Mouse (Mus musculus): ENCODE measurements around the gene Ppp2r1b. TPM values are rescaled to one million over a fixed set of nuclear protein-coding genes. Genes with fewer than 3 reads are reported as not detected.

The Ppp2r1b gene
- total and polyA plus RNA-seq, 3 experiments: 39.6 to 66.6 (median 42.1) TPM

DNA sequence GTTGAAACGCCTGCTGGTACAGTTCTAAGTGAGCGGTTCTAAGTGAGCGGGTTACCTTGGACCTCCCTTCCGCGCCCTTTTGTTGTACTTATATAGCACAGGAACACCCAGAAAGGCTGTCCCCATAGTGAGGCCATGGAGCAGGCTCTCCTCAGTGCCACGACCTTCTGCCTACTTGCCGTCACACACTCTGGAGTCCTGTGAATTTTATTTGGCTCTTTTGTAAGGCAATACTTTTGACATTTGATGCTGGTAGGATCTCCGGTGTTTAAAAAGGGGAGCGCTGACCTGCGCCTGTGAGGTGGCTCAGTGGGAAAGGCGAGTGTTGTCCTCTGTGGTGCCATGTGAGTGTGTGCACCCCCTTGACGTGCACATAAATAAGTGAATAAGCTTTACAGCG is 36.0 kb upstream of the Ppp2r1b start:
- in situ Hi-C loops (cut with MboI; ENCODE audit: low pct_ligation_motif_present, low pct_unique_long_range_greater_than_20kb, low sequenced_read_pairs): no loop called here
- peaks cover 34 to 90% of the 10 kb centered on the region in 2 experiments for H3K36me3 ChIP-seq (replicated peaks in 1 of 2; ENCODE audit: control insufficient read depth in 1 of 2, insufficient read depth in 1 of 2, low read length in 1 of 2)
- DNase-seq (ENCODE audit: extremely low read depth): no peak
- H3K9ac ChIP-seq (ENCODE audit: insufficient read depth, low read depth): no peak overlapping the region
- no peaks in the 10 kb centered on the region for H3K4me1 ChIP-seq (ENCODE audit: control insufficient read depth in 1 of 2, insufficient read depth in 2 of 2)
- H3K79me2 ChIP-seq (replicated peaks; ENCODE audit: control insufficient read depth, extremely low read depth, insufficient read depth, poor library complexity, severe bottlenecking): no peaks in the 10 kb centered on the region
- TF ChIP-seq CHD2 (IDR thresholded peaks at IDR 0.05; ENCODE audit: low read length) (no peak), NRF1 (IDR thresholded peaks at IDR 0.05; ENCODE audit: low read depth, low read length) (no peak), MYC (IDR thresholded peaks at IDR 0.05; ENCODE audit: low read depth, low read length) (no peak), GABPA (IDR thresholded peaks at IDR 0.05; ENCODE audit: insufficient replicate concordance, low read depth, low read length) (no peak), USF2 (conservative IDR thresholded peaks at IDR 0.05; ENCODE audit: low read depth, low read length) (no peak), HCFC1 (IDR thresholded peaks at IDR 0.05; ENCODE audit: low read depth, low read length) (no peak), KAT2A (IDR thresholded peaks at IDR 0.05; ENCODE audit: insufficient replicate concordance, low read length) (no peak), RAD21 (IDR thresholded peaks at IDR 0.05; ENCODE audit: low read depth, low read length) (no peak), PAX5 (IDR thresholded peaks at IDR 0.05; ENCODE audit: low read length) (no peak), MAZ (IDR thresholded peaks at IDR 0.05; ENCODE audit: low read depth, low read length) (no peak), ZMIZ1 (IDR thresholded peaks at IDR 0.05; ENCODE audit: low read depth, low read length) (no peak), SMC3 (IDR thresholded peaks at IDR 0.05; ENCODE audit: low read depth, low read length) (no peak), IRF4 (IDR thresholded peaks at IDR 0.05; ENCODE audit: low read depth, low read length) (no peak), TCF12 (IDR thresholded peaks at IDR 0.05; ENCODE audit: low read depth, low read length) (no peak), E2F4 (IDR thresholded peaks at IDR 0.05; ENCODE audit: insufficient replicate concordance, low read depth, low read length) (no peak)
- no peak overlapping the region for H3K4me2 ChIP-seq (ENCODE audit: insufficient read depth, low read depth, poor library complexity, severe bottlenecking)
- no peaks in the 10 kb centered on the region for H3K27me3 ChIP-seq (replicated peaks)
- H3K4me3 ChIP-seq (replicated peaks in 1 of 3; ENCODE audit: low read depth in 2 of 3, low read length in 2 of 3, poor library complexity in 1 of 3): no peak overlapping the region
- dilution Hi-C loops (cut with MboI; ENCODE audit: extremely low pct_ligation_motif_present, extremely low pct_unique_long_range_greater_than_20kb, low sequenced_read_pairs): no loop called here
- H3K9me3 ChIP-seq (replicated peaks; ENCODE audit: low read length): no peaks in the 10 kb centered on the region
- H3K27ac ChIP-seq (ENCODE audit: insufficient read depth, low read depth): no peak overlapping the region

GRCm38 (mm10) chr9:50811187-50811586 is 33.9 kb upstream of the Ppp2r1b start:
- H3K4me3 ChIP-seq (replicated peaks in 1 of 3; ENCODE audit: low read depth in 2 of 3, low read length in 2 of 3, poor library complexity in 1 of 3): no peak overlapping the region
- TF ChIP-seq PAX5 (IDR thresholded peaks at IDR 0.05; ENCODE audit: low read length) (no peak), TCF12 (IDR thresholded peaks at IDR 0.05; ENCODE audit: low read depth, low read length) (no peak), USF1 (IDR thresholded peaks at IDR 0.05; ENCODE audit: low read depth, low read length) (no peak), JUND (conservative IDR thresholded peaks at IDR 0.05; ENCODE audit: low read depth, low read length) (no peak), NRF1 (IDR thresholded peaks at IDR 0.05; ENCODE audit: low read depth, low read length) (no peak), CHD1 (IDR thresholded peaks at IDR 0.05; ENCODE audit: low read depth, low read length) (no peak), ZC3H11A (IDR thresholded peaks at IDR 0.05; ENCODE audit: low read depth, low read length) (no peak), RAD21 (IDR thresholded peaks at IDR 0.05; ENCODE audit: low read depth, low read length) (no peak), JUN (IDR thresholded peaks at IDR 0.05; ENCODE audit: insufficient read depth, low read depth, low read length) (no peak), TBP (conservative IDR thresholded peaks at IDR 0.05; ENCODE audit: low read depth, low read length) (no peak), MAZ (IDR thresholded peaks at IDR 0.05; ENCODE audit: low read depth, low read length) (no peak), POLR2A (IDR thresholded peaks at IDR 0.05; ENCODE audit: low read depth, low read length) (no peak), MXI1 (IDR thresholded peaks at IDR 0.05; ENCODE audit: low read depth, low read length) (no peak)
- dilution Hi-C loops (cut with MboI; ENCODE audit: extremely low pct_ligation_motif_present, extremely low pct_unique_long_range_greater_than_20kb, low sequenced_read_pairs) (no loop called here), in situ Hi-C loops (cut with MboI; ENCODE audit: low pct_ligation_motif_present, low pct_unique_long_range_greater_than_20kb, low sequenced_read_pairs) (no loop called here)
- no peak overlapping the region for H3K4me2 ChIP-seq (ENCODE audit: insufficient read depth, low read depth, poor library complexity, severe bottlenecking)
- no peaks in the 10 kb centered on the region for H3K27me3 ChIP-seq (replicated peaks)
- no peaks in the 10 kb centered on the region for H3K79me2 ChIP-seq (replicated peaks; ENCODE audit: control insufficient read depth, extremely low read depth, insufficient read depth, poor library complexity, severe bottlenecking)
- H3K9me3 ChIP-seq (replicated peaks; ENCODE audit: low read length): no peaks in the 10 kb centered on the region
- no peak overlapping the region for H3K9ac ChIP-seq (ENCODE audit: insufficient read depth, low read depth)
- H3K36me3 ChIP-seq (replicated peaks in 1 of 2; ENCODE audit: control insufficient read depth in 1 of 2, insufficient read depth in 1 of 2, low read length in 1 of 2): peaks cover 31 to 82% of the 10 kb centered on the region in 2 experiments
- H3K27ac ChIP-seq (ENCODE audit: insufficient read depth, low read depth): no peak overlapping the region
- DNase-seq (ENCODE audit: extremely low read depth): no peak
- no peaks in the 10 kb centered on the region for H3K4me1 ChIP-seq (ENCODE audit: control insufficient read depth in 1 of 2, insufficient read depth in 2 of 2)
